Mouse (Mus musculus): ENCODE measurements around the gene Thoc5.

Thoc5 gene

GRCm38 (mm10) chr11:4972967-4973870 lies 78.1 kb downstream of the Thoc5 start:
- DNase-seq (ENCODE audit: inconsistent age in 2 of 2, low spot score in 1 of 2) = peak; percentile 45 to 81

GRCm38 (mm10) chr11:4973871-4974256 lies 78.7 kb downstream of the Thoc5 start:
- no peak for DNase-seq (ENCODE audit: inconsistent age in 2 of 2, low spot score in 1 of 2)

GRCm38 (mm10) chr11:4974376-4975122 lies 79.4 kb downstream of the Thoc5 start:
- peak in 1 of 2 experiments; percentile 67 for DNase-seq (ENCODE audit: inconsistent age in 2 of 2, low spot score in 1 of 2)

GRCm38 (mm10) chr11:4975623-4976022 lies 80.5 kb downstream of the Thoc5 start:
- DNase-seq (ENCODE audit: inconsistent age in 2 of 2, low spot score in 1 of 2) = peak; percentile 73 to 90
